ENCODE assay signal across 17 mouse cellular contexts in genomic region chr8:125822065-125822464, GRCm38 (mm10).
"Had no signal": no experiment of that assay in that cellular context is flagged by ENCODE, and none has a peak within 500 bp of the region (broad histone marks: within the 10 kb centered on the region; RNA-seq: fewer than 3 reads in every experiment).

No protein-coding gene starts in this region.

- H3K27ac ChIP-seq: limb, embryonic 15.5 days; liver, embryonic 14.5 days; lung, embryonic 15.5 days had no signal

- H3K9ac ChIP-seq: limb, embryonic 15.5 days; liver, embryonic 14.5 days; liver, postnatal 0 days; lung, embryonic 15.5 days had no signal

- H3K27me3 ChIP-seq: limb, embryonic 15.5 days; lung, embryonic 15.5 days had no signal

- H3K4me3 ChIP-seq: limb, embryonic 15.5 days; lung, embryonic 15.5 days; myocyte had no signal

- H3K4me2 ChIP-seq: limb, embryonic 15.5 days; liver, embryonic 11.5 days; lung, embryonic 15.5 days; midbrain, embryonic 11.5 days had no signal

- H3K4me1 ChIP-seq: limb, embryonic 15.5 days had no signal

- H3K36me3 ChIP-seq: limb, embryonic 15.5 days; lung, embryonic 15.5 days had no signal

- DNase-seq: kidney, adult 18-20 months; kidney, postnatal 10 days; kidney, postnatal 36 days; layer of hippocampus, adult 9-11 months; liver, postnatal 0 days; lung, postnatal 14 days; lung, postnatal 4 days; midbrain, embryonic 14.5 days; thymus, adult 18-20 months; thymus, postnatal 36 days had no signal

- ATAC-seq: intestine, embryonic 16.5 days; liver, postnatal 0 days had no signal

- H3K9me3 ChIP-seq: limb, embryonic 15.5 days; lung, embryonic 15.5 days had no signal
